Mouse (Mus musculus): ENCODE data around the gene Chia1.
"Not testable (repeated sequence)": the region's sequence is repeated elsewhere in the genome, so short reads cannot be mapped to it uniquely, and the experiment has no call there.

The Chia1 gene

GRCm38 (mm10) chr3:106112929-106113328 is at the start of gene Chia1:
Gene Chia1 (plus strand): TSS chr3:106113229.
- DNase-seq (ENCODE audit: low spot score), result no peak

GRCm38 (mm10) chr3:106067707-106068106 is 45.3 kb upstream of the Chia1 start:
- peak; percentile 47 for DNase-seq (ENCODE audit: low spot score)

GRCm38 (mm10) chr3:106070994-106071393 is 42.0 kb upstream of the Chia1 start:
- no peak for DNase-seq (ENCODE audit: low spot score)

- no peak for DNase-seq (ENCODE audit: low spot score)
These were observed 38.2 kb upstream of the Chia1 start for GRCm38 (mm10) chr3:106074824-106075223.

GRCm38 (mm10) chr3:106126999-106127398 is 14.0 kb downstream of the Chia1 start:
- no peak for DNase-seq (ENCODE audit: low spot score)

- no peak for DNase-seq (ENCODE audit: low spot score)
These were observed 15.9 kb downstream of the Chia1 start for GRCm38 (mm10) chr3:106128807-106129493.

- DNase-seq (ENCODE audit: low spot score), result no peak
These were observed 18.7 kb downstream of the Chia1 start for GRCm38 (mm10) chr3:106131690-106132089.

GRCm38 (mm10) chr3:106144081-106144480 is 31.1 kb downstream of the Chia1 start:
- peak; percentile 42 for DNase-seq (ENCODE audit: low spot score)

GRCm38 (mm10) chr3:106154413-106154812 is 41.4 kb downstream of the Chia1 start:
- no peak for DNase-seq (ENCODE audit: low spot score)

GRCm38 (mm10) chr3:106167464-106167863 is 54.4 kb downstream of the Chia1 start, which contains the start of gene Chil3:
Gene Chil3 (minus strand): TSS chr3:106167564.
- DNase-seq (ENCODE audit: low spot score), result no peak

GRCm38 (mm10) chr3:106170522-106171053 is 57.6 kb downstream of the Chia1 start:
- DNase-seq (ENCODE audit: low spot score), result no peak

GRCm38 (mm10) chr3:106171135-106171731 is 58.2 kb downstream of the Chia1 start:
- no peak for DNase-seq (ENCODE audit: low spot score)

- not testable (repeated sequence) for DNase-seq (ENCODE audit: low spot score)
These were observed 59.5 kb downstream of the Chia1 start for GRCm38 (mm10) chr3:106172506-106172905.

GRCm38 (mm10) chr3:106174971-106175370 is 61.9 kb downstream of the Chia1 start:
- not testable (repeated sequence) for DNase-seq (ENCODE audit: low spot score)

- no peak for DNase-seq (ENCODE audit: low spot score)
These were observed 64.6 kb downstream of the Chia1 start for GRCm38 (mm10) chr3:106177509-106178189.
